Mouse (Mus musculus) kidney, embryonic 14.5 days (tissue): ENCODE results near the gene Lfng. TPM values are rescaled to one million over a fixed set of nuclear protein-coding genes. Genes with fewer than 3 reads are reported as not detected.

Experiments used
- ATAC-seq: fragments of 200-750 bp; cut with Nextera tagmentation; 2 replicates; pipeline ENCODE4 v1.8.0; 2017; ENCODE audit warnings: moderate number of reproducible peaks, mild to moderate bottlenecking, moderate TSS enrichment, moderate library complexity; ENCODE audit not compliant: low FRiP score, low TSS enrichment
- H3K27ac ChIP-seq: fragments of 300-500 bp; sonication (generic); 2 replicates; pipeline ENCODE4 v1.5.1; 2014; ENCODE audit warnings: low read depth, mild to moderate bottlenecking, low read length, moderate library complexity, mixed read lengths
- H3K27me3 ChIP-seq: fragments of 300-500 bp; sonication (generic); 2 replicates; pipeline ENCODE4 v1.6.1; 2014; ENCODE audit warnings: mild to moderate bottlenecking, low read length; ENCODE audit not compliant: control insufficient read depth, insufficient read depth
- H3K36me3 ChIP-seq: fragments of 300-500 bp; sonication (generic); 2 replicates; pipeline ENCODE4 v1.6.1; 2014; ENCODE audit warnings: low read length, mixed read lengths; ENCODE audit not compliant: control insufficient read depth, insufficient read depth
- H3K4me1 ChIP-seq: fragments of 300-500 bp; sonication (generic); 2 replicates; pipeline ENCODE4 v1.6.1; 2014; ENCODE audit warnings: low read length, mixed read lengths; ENCODE audit not compliant: control insufficient read depth, insufficient read depth
- H3K4me2 ChIP-seq: fragments of 300-500 bp; sonication (generic); replicated peaks from 2 replicates; pipeline ENCODE4 v1.6.1; 2014; ENCODE audit warnings: low read depth, mild to moderate bottlenecking, low read length
- H3K4me3 ChIP-seq: fragments of 300-500 bp; sonication (generic); 2 replicates; pipeline ENCODE4 v1.5.1; 2014; ENCODE audit warnings: mild to moderate bottlenecking, low read length
- H3K9ac ChIP-seq: fragments of 300-500 bp; sonication (generic); 2 replicates; pipeline ENCODE4 v1.6.1; 2014; ENCODE audit warnings: low read depth, mild to moderate bottlenecking, low read length, moderate library complexity
- H3K9me3 ChIP-seq: fragments of 300-500 bp; sonication (generic); 2 replicates; pipeline ENCODE4 v1.6.1; 2016; ENCODE audit warnings: low read length; ENCODE audit not compliant: control insufficient read depth
- WGBS: fragments of 180-500 bp; shearing (Covaris S2); extraction: QIAGEN DNeasy Blood & Tissue Kit; methylation state at CpG from one replicate; pipeline ENCODE4 v1.1.7; 2014; 5-methylcytosine and 5-hydroxymethylcytosine counted together
- polyA plus RNA-seq: library from polyadenylated mRNA; unstranded; fragments of >200 nt; fragmentation: Nextera tagmentation; extraction: Ambion mirVana; gene quantifications from 2 replicates; pipeline ENCODE4 v1.2.1, GENCODE M21; 2014

Gene Lfng
- polyA plus RNA-seq, 1 experiment from 2014 or later: 39.0 TPM

DNA sequence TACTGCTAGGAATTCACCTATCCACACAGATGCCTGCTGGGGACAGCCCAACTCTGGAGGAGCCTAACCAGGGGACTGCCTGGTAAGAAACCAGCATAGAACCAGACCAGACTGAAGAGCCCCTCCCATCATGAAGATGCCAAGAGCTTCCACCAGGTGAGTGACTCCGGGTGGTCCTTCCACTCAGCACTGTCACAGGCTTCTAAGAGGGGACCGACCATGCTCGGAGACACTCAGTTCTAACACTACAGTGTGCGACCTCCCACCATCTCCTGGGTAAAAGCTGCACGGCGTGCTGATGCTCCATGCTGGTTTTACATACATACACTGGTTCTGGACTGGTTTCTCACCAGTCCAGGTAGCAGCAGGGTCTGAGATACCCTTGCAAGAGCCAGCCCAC lies 39.1 kb downstream of the Lfng start:
- no peaks in the 10 kb centered on the region for H3K27me3 ChIP-seq
- H3K9ac ChIP-seq: 0 out of 2 replicates have a peak overlapping the region, but pooled peaks have one; percentile 31
- H3K4me2 ChIP-seq: peak overlapping the region; percentile 95; the same call in 1 of the 2 replicates
- H3K4me3 ChIP-seq: 0 out of 2 replicates have a peak overlapping the region, but pooled peaks have one; percentile 97
- ATAC-seq: no peak
- peaks cover 48% of the 10 kb centered on the region for H3K4me1 ChIP-seq
- no peak overlapping the region for H3K27ac ChIP-seq
- no peaks in the 10 kb centered on the region for H3K9me3 ChIP-seq
- peaks cover 17% of the 10 kb centered on the region; the same call in 1 of the 2 replicates for H3K36me3 ChIP-seq
- 92% methylated on average over 6 of the region's 6 CpGs for WGBS

DNA sequence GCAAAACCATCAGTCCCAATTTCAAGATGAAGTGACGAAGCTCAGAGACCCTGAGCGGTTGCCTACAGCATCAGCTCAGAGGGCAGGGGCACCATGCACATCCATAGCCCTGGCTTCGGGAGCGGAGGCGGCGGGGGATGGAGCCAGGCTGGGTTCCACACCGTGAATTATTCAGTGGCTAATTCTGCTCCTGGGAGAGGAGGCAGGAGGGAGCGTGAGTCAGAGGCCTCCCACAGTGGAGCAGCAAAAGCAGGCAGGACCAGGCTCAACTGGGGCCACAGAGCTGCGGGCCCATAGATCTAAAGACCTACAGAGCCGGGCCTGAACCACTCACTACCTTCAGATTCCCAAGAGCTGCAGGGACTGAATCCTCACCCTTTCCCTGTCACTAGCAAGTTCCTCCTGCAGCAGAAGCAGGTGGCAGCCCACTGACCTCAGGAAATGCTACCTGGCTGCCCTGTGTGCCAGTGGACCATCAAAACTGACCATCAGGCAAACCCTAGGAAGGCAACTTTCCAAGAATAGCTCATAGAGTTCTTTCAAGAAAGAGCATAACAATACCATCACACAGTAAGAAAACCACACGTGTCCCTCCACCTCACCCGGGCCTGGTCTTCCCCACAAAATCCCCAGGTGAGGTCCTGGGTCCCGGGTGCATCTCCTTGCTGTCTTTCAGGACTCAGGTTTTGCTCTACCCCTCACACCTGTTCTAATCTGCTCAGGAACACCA lies 40.1 kb downstream of the Lfng start:
- no peak for ATAC-seq
- Histone ChIP-seq H3K4me1 (peaks cover 43% of the 10 kb centered on the region), H3K4me3 (peak overlapping the region; percentile 97), H3K27me3 (no peaks in the 10 kb centered on the region), H3K9ac (peak overlapping the region; percentile 99), H3K27ac (peak overlapping the region; percentile 88; the same call in 1 of the 2 replicates), H3K4me2 (peak overlapping the region; percentile 95), H3K9me3 (no peaks in the 10 kb centered on the region), H3K36me3 (peaks cover 17% of the 10 kb centered on the region; the same call in 1 of the 2 replicates)
- WGBS: 50% methylated on average over 13 of the region's 13 CpGs

- WGBS: under 1% methylated on average over 13 of the region's 13 CpGs
- H3K4me1 ChIP-seq: peaks cover 40% of the 10 kb centered on the region
- ATAC-seq: peak; percentile 10
Observed at GRCm38 (mm10) chr5:140647821-140648518, 40.9 kb downstream of the Lfng start.

GRCm38 (mm10) chr5:140648519-140649100 lies 41.5 kb downstream of the Lfng start, which contains the start of gene Ttyh3:
Ttyh3 (minus strand) TSS chr5:140649031.
- Histone ChIP-seq H3K27me3 (no peaks in the 10 kb centered on the region), H3K4me1 (peaks cover 40% of the 10 kb centered on the region), H3K36me3 (peaks cover 15% of the 10 kb centered on the region; the same call in 1 of the 2 replicates), H3K9ac (peak within 1 kb of the TSS; percentile 99), H3K9me3 (no peaks in the 10 kb centered on the region), H3K4me3 (peak within 1 kb of the TSS; percentile 97), H3K4me2 (peak within 1 kb of the TSS; percentile 95), H3K27ac (peak within 1 kb of the TSS; percentile 88)
- 0% methylated on average over 24 of the region's 62 CpGs for WGBS
- ATAC-seq: peak; percentile 37; the same call in 1 of the 2 replicates

More at GRCm38 (mm10) chr5:140647821-140648518, 40.9 kb downstream of the Lfng start:
- peak overlapping the region; percentile 99 for H3K9ac ChIP-seq
- no peaks in the 10 kb centered on the region for H3K27me3 ChIP-seq
- H3K4me3 ChIP-seq: peak overlapping the region; percentile 97
- H3K9me3 ChIP-seq: no peaks in the 10 kb centered on the region
- peak overlapping the region; percentile 88 for H3K27ac ChIP-seq
- peaks cover 17% of the 10 kb centered on the region; the same call in 1 of the 2 replicates for H3K36me3 ChIP-seq
- peak overlapping the region; percentile 95 for H3K4me2 ChIP-seq

DNA sequence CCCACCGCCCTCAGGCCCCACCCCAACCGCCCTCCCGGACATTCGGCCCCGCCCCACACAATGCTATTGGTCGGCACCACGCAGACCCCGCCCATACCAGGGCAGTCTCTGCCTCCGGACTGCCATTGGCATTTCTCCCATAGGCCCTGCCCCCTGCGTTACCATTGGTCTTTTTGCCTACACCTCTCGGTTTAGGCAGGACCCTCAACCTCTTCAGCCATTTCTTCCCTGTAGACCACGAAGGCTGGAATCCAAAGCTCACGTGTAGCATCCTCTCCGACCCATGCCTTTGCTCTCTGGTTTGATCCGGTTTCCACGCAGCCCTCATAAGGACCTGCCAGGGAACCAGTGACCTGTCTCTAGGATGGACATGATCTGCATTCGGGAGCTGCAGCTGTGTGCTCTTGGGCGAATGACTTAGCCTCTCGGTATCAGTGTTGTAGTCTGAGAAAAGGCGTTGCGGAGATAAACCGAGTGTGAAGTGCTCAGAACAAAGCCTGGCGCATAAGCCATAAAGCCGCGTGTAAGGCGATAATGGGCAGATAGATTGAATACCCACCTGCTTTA lies 42.1 kb downstream of the Lfng start:
- ATAC-seq: peak; percentile 95
- peak overlapping the region; percentile 34; the same call in 1 of the 2 replicates for H3K27ac ChIP-seq
- H3K9ac ChIP-seq: peak overlapping the region; percentile 99
- peaks cover 9% of the 10 kb centered on the region; the same call in 1 of the 2 replicates for H3K36me3 ChIP-seq
- peak overlapping the region; percentile 97 for H3K4me3 ChIP-seq
- no peaks in the 10 kb centered on the region for H3K9me3 ChIP-seq
- no peaks in the 10 kb centered on the region for H3K27me3 ChIP-seq
- peaks cover 40% of the 10 kb centered on the region for H3K4me1 ChIP-seq
- 3% methylated on average over 25 of the region's 26 CpGs for WGBS
- peak overlapping the region; percentile 65 for H3K4me2 ChIP-seq

DNA sequence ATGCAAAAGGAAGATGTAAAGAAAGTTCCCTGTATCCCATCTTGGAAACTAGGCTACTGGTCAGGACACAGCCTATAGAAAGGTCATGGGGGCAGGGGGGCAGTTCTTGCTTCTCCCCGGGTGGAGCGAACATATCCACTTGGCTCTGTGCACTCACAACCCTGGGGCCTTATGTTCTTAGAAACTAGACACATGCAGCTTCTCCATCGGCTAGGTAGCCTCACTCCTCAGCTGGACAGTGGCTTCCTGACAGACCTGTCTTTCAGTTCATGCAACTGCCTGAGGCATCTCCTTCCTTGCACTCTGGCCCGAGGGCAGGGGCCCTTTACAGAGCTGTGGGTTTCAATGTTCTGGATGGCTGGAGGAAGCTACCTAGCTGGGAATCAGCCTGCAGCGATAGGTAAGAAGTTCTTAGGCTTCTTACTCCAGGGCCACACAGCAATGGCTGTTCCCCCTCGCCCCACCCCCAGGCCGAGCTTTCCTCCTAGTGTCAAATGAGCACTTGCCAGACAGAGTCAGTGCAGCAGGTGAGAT lies 42.8 kb downstream of the Lfng start:
- WGBS: 50% methylated on average over 7 of the region's 7 CpGs
- H3K27me3 ChIP-seq: no peaks in the 10 kb centered on the region
- no peak overlapping the region for H3K4me3 ChIP-seq
- H3K9ac ChIP-seq: no peak overlapping the region
- no peak for ATAC-seq
- peaks cover 5% of the 10 kb centered on the region; the same call in 1 of the 2 replicates for H3K36me3 ChIP-seq
- no peaks in the 10 kb centered on the region for H3K9me3 ChIP-seq
- peak overlapping the region; percentile 65 for H3K4me2 ChIP-seq
- peaks cover 39% of the 10 kb centered on the region for H3K4me1 ChIP-seq
- no peak overlapping the region; the same call in 1 of the 2 replicates for H3K27ac ChIP-seq

- Histone ChIP-seq H3K9me3 (no peaks in the 10 kb centered on the region), H3K4me3 (no peak overlapping the region), H3K27me3 (no peaks in the 10 kb centered on the region), H3K27ac (no peak overlapping the region), H3K9ac (no peak overlapping the region), H3K36me3 (peaks cover 4% of the 10 kb centered on the region; the same call in 1 of the 2 replicates), H3K4me1 (peaks cover 27% of the 10 kb centered on the region), H3K4me2 (no peak overlapping the region)
- ATAC-seq: no peak
- 78% methylated on average over 11 of the region's 11 CpGs for WGBS
Observed at GRCm38 (mm10) chr5:140651231-140651630, 44.1 kb downstream of the Lfng start.

- Histone ChIP-seq H3K9ac (no peak overlapping the region), H3K9me3 (no peaks in the 10 kb centered on the region), H3K4me3 (no peak overlapping the region), H3K4me2 (no peak overlapping the region), H3K36me3 (no peaks in the 10 kb centered on the region), H3K4me1 (peaks cover 13% of the 10 kb centered on the region), H3K27me3 (no peaks in the 10 kb centered on the region), H3K27ac (no peak overlapping the region)
- 75% methylated on average over 7 of the region's 7 CpGs for WGBS
- no peak for ATAC-seq
Observed at GRCm38 (mm10) chr5:140652587-140652986, 45.5 kb downstream of the Lfng start.
